Mouse (Mus musculus): ENCODE results near the gene Galntl6.
A peak's percentile ranks its signal among the peaks of the same experiment; 100 is the strongest.

The Galntl6 gene

DNA sequence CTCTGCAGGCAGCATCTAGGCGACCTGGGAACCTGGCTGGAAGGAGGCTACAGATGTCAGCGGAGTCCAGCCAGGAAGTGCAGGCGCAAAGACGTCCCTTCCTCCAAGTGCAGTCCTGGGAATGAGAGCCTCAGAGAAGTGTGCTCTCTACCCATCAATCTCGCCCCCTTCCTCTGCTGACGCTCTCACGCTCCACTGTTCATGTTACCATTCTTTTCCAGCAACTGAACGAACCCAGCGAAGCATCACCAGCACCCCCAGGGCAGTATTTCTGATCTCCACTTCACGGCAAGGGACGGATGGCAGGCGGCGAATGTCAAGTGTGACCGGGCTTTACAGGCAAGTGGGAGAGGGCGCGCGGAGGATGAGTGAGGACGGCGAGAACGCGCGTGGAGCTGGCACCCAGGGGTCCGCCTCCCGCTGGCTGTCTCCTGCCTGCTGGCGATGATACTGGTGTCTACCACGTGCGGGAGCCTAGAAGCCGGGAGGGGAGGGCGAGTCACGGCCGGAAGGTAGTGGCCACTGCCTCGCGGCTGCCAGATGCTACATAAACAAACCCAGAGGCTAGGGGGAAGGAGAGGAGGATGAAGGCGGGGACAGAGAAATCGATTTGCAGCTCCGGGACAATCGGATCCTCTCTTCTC, at the start of gene Galntl6:
Gene Galntl6 (minus strand): TSS at position 445 of the 644 bp plus-strand sequence.
- peak; percentile 50 for DNase-seq

DNA sequence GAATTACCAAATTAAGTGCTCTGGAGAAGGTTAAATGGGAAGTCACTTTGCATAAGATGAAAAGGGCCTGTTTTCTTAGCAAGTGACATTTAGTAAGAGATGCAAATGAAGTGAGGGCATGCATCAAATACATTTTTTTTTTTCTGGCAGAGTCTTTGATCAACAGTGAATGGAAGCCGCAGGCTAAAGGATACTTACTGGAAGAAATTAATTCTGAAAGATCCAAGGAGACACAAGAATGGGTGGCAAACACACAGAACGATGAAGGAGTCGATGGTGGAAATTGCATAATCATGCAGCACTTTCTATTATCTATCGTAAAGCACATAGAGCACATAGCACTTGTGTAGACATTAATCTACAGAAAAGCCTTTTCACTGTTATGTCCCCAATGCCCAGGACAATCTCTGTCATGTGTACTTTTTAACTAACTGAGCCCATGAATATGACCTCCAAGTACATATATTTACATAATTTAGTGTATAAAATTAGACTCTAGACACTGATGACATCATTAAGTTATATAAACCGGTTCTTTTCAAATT, 44.8 kb upstream of the Galntl6 start:
- no peak for DNase-seq

DNA sequence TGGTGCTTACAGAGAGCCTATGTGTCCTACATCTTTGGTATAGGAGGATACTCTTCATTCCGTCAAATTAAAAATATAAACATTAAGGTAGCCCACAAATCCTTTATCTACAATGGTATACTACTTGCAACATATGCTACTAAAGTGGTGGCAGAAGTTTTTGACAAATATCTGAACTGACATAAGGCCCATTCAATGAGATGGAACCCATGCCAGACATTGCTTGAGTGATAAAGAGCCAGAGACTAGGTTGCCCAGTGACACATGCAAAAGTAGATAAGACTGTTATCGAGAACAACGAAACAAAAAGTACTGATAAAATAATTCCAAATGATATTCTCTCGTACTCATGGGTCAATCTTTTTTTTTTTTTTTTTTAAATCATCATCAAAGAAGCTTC, 31.3 kb upstream of the Galntl6 start:
- DNase-seq: no peak

DNA sequence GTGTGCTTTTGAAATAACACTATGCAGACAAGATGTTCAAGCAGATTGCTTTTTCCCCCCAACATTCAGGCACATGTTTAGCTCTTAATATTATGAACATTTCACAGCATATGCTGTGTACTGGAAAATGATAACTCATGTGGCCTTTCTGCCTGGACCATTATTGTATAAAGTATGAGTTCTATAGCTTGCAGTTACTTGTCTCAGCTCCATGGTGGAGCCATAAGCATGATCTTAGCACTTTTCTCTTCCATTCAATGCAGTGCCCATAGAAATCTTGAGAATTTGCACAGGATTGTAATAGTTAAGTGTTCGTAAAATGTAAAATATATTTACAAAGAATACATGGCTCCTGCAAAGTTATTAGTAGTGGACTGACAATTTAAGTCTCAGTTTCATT, 18.6 kb upstream of the Galntl6 start:
- no peak for DNase-seq

DNA sequence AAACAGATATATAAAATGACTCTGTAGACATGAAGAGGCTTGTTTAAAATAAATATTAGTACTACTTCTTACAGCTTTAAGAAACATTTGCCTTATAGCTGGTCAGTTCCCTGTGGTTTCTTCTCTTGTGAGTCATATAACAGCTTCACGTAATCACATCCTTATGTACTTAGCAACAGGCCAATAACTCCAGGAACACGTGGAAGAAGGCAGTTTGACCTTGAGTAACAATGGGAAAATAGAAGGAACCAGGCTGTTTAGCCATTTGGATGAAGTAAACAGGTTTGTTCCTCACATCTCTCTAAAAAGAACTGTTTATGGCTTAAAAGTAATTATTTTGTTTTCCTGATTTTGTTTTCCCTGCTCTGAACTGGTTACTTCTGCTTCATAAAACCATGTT, 2.7 kb upstream of the Galntl6 start:
- DNase-seq: no peak

DNA sequence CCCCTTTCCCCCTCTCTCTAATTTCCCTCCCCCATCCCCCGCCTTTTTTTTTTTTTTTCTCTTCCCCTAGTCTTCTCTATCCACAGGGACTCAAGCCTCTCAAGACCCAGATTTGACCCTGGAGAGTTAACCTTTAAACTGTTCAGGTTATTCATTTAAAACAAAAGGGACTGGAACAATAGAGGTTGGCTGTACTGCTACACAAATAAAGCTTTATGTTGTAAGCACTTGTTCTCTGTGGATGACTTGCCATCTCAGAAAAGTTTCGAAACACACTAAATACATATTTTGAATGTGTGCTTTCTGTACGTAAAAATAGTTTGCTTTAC, 1.2 kb upstream of the Galntl6 start:
- no peak for DNase-seq

DNA sequence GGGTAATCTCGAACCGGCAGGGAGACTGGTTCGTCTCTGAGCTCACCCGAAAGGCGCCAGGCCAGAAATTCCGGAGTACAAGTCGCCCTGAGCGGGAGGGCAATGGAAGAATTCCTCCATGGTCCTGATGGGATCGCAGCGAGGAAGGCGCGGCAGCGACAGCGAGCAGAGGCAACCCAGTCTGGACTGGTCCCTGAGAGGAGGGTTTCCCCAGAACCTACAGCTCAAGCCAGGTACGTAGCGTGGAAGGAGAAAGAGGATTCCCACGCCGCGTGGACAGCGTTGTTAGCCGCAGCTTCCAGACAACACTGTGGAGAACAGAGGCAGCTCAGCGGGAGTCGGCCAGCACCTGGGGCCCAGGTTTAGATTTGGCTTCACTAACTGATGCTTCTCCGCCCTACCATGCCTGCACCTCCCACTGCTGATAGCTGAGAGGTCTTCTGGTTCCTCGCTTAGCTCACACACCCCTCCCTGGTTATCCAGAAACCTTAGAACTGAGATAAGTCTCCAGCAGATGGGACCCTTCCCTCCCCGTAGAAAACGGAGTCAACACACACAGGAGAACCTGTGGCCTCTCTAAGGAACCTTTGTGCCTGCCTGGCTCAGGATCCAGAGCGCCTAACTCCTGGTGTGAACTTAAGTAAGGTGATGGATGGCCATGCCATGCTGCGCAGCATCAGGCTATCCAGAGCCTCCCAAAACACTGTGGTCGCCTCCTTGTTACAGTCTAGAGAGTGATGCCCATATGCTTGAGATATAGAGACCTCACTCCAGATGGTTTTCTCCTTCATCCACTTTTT, 600 bp upstream of the Galntl6 start:
- peak; percentile 30 for DNase-seq

DNA sequence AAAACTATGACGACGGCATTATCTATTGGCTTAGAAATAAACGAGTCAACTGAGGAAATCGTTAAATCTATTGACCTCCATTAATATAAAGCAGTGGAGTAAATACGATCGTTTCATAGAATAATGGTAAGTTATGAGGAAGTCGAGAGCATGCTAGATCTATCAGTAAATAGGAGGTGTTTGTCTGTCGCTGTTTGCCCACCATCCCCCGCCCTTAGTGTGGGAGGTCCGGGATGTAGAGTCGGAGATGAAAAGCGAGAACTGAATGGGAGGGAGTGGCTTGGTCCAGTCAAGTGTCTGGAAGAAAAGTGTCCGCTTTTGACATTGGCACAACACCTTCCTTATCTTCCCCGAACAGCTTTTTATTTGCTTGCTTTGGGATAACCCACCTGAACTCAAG, 763 bp downstream of the Galntl6 start, which contains the start of gene BC030500:
Gene BC030500 (plus strand): TSS at position 79 of the 400 bp plus-strand sequence.
- DNase-seq: no peak

DNA sequence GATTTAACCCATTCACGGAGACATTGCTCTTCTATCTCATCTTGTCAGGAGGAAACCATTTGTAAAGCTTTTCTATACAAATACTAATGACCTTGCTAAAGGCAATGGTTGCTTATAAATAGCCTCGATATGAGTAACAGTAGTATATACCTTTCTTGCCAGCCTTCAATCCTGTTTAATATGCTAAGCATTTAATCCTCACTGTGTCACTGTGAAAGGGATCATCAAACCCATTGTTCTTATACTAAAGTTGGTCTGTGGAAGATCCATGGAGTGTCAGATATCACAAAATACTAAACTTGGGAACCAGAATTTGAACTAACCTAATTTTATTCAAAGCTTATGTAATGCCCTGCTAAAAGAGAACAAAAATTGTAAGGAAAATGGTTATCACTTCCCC, 8.0 kb downstream of the Galntl6 start:
- DNase-seq: no peak

DNA sequence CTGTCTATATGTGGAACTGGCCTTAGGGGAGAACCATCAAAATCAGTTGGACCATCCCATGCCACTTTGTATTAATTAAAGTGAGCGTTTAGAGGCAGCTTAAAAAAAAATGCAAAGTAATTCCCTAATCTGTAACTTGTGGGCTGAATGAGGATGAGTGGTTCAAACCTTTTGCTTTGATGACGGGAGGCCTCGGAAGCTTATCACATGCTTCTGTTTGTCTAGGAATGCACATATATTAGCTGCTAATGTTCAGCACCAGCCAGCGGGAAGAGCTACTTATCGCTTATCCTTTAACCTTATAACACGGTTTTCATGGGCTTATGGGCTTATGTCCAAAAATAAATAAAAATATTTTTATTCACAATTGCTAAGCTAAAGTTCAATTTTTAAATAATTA, 16.5 kb downstream of the Galntl6 start:
- DNase-seq: no peak

DNA sequence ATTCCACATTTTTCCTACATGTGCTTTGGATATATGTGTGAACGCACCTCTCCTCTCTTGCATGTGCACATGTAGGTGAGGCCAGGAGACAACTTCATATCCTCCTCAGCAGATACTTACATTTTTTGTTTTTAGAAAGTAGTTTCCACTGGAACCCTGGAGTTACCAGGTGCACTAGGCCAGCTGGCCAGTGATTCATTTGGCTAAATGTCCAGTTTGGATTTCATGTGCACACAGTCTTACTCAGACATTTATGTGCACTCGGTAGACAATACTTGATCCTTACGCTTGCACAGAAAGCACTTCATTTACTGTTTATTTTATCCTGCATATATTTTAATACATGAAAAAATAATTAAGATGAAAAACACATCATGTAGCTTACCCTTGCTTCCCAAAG, 21.8 kb downstream of the Galntl6 start:
- no peak for DNase-seq

DNA sequence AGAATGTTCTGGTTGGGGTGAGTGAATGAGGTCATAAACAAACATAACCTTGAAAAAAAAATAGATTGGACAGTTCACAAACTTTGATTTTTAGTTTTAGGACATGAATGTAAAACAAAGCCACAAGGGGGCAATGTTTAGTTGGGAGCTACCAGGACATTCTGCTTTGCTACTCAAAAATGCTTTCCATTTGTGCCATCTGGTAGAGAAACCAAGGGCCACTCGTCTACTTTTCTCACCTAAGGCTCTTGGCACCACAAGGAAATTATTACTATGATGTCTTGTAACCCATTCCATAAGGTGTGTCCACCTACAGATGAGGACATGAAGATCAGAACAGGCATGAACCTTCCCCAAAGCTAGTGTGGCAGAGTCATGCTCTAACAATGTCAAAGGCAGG, 26.0 kb downstream of the Galntl6 start:
- DNase-seq: no peak

DNA sequence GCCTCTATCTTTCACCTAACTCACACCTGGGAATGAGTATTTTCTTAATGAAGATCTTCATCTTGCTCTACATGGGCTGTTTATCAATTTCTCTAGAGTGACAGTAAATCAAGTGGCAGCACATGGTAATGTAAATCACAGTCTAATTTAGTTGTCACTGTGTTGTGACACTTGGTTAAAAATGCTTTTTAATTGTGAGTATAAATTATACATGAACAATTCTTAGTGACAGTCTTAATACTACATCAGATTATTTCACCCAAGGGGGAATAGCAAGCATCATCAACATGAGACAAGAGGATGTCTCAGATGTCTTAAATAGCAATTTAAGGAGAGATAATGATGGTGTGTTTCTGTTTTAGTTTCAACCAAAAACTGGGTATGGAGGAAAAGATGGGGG, 88.1 kb downstream of the Galntl6 start:
- DNase-seq: no peak

DNA sequence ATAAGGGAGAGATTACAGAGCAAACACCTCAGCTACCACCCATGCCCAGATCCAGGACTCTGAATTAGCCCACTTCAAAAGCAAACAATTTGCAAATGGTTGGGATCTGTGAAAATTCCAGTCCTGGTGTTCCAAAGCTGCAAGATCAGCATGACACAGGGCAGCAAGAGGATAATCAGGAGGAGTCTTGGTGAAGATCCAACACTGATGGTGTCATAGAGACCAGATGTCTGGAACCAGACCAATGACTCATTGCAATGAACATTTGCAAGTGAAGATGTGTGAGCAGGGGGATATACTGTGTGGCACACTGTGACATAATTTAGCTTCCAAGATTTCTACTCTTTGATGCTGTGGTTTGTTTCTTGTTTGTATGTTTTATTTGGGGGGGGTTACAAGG, 107.2 kb downstream of the Galntl6 start:
- no peak for DNase-seq

DNA sequence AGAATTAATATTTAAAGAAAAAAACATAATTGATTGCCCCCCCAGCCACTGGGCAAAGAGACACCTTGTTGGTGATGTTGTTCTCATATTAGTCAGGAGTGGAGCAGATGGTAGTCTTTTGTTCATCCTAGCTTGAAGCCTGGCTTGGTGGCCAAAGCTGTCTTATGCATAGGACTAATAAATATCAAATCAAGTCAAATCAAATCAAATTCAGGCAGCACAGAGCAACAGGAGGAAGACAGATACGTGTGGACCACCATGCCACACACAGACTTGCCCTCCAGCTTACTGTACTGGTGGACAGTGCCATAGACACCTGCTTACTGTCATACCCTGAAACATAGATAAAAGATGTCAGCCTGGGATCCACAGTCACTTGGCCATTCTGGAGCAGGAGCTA, 110.6 kb downstream of the Galntl6 start:
- DNase-seq: no peak

DNA sequence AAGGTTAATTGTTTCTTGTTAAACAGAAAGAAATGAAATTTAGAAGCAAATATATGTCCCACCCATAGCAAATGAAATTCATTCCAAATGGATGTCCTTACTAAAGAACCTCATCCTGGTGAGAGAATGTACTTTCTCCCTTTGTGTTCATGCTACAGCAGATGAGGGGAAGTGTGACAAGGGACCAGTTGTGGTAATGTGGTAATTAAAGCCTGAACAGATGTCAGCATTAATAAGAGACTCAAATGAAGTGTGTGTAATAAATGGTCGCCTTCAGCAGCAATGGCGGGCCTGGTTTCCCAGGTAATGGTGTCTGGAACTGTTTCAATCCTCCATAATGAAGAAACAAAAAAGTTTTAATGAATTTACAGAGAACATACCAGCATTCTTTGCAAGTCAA, 158.7 kb downstream of the Galntl6 start:
- DNase-seq: no peak

DNA sequence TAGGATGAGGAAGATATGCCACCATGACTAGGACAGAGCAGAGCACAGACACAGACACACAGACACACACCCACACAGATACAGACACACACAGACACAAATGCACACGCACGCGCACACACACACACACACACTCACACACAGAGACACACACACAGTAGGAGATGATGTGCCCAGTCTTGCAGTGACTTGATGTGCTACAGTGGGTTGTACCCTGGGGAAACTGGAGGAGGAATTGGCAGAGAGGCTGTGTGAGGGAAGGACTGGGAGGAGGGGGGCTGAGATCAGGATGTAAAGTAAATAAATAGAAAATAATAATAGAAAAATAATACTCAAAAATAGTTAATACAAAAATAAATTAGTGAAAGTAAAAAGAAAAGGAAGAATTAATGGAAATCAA, 174.5 kb downstream of the Galntl6 start:
- DNase-seq: no peak

DNA sequence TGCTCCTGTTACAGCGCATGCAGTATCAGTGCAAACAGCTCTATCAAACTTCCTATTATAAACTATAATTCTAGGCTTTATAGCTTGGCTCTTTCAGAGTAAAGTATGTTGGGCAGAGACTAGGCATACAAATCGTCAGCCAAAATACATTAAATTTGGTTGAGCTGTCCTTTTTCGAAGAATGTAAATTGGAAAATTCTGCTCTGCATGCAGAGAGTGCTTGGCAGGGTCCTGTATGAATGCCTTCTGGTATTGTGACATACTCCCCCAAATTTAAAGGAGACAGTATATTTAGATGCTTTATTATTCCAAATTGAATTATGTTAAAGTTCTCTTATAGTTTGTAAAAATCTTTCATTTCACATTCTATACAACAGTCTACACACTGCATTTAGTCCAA, 220.7 kb downstream of the Galntl6 start:
- DNase-seq: no peak

DNA sequence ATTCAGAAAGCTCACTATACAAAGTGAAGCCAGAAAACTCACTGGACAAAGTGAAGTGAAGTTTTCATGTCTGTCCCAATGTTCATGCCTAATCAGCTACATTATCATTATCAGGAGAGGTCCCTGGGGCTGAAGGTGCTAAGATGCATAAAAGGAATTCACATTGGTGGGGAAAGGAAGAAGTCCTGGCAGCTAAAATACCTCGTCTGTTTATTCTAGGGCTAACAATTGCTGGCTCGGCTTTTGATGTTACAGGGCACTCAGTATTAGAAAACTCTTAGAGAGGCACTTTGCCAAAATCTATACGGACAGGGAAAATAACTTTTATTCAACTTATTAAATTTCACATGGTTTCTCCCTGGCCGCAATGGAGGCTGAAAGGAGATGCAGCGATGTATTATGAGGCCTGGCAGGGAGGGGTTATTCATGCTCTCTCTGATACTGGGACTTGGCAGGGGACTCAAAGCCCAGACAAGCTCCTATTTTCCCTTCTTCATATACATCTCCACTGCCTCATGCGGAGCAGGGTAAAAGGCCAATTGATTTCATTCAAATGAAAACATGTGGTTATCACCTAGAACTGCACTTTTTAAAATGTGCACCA, 234.5 kb downstream of the Galntl6 start:
- no peak for DNase-seq

DNA sequence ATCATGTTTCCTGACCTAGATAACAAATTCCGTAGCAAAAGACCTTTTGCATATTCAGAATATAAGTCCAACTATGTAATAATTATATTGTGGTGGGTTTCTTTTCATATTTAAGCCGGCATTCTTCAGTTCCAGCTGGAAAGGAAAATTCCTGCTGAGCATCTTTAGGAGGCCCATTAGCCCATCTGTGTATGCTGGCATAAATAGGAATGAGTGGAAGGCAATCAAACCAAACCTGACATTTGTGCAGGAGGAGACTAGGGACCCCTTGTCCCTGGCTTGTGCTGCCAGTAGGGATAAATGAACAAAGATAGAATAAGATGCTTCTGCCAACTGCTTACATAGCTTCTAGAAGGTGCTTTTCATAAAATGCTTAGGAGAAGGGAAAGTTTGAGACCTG, 243.4 kb downstream of the Galntl6 start:
- no peak for DNase-seq

DNA sequence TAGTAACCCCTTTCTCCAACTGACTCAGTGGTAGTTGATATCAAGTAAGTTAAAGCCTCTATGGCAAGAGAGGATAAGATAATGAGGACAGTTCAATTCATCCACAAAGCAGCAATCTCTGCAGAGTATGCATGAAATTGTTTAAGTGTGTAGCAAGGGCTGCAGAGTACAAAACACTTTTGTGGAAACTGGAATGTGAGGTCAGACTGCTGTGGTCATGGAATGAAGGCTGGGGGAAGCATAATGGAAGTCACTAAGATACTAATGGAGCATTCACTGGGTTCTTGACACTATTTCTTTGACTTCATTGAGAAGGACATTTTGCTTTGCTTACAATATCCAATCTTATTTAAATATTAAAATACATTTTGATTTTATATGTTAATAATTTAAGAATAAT, 252.4 kb downstream of the Galntl6 start:
- no peak for DNase-seq

DNA sequence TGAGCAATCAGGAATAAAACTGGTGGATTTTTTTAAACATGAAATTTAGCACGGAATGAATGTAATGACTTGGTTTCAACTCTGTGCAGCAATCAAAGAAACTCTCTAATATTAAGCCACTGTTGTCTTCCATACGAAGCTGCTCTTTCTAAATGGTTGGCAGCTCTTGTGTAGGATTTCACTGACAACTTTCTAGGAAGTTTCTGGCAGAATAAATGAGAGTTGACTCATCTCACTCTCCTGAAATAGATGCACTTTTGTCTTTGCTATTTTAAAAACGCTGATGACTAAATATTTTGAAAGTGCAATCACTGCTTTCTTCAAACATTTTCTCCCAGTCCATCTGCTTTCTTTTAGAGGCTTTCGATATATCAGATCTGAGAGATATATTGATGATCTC, 256.8 kb downstream of the Galntl6 start:
- DNase-seq: no peak

DNA sequence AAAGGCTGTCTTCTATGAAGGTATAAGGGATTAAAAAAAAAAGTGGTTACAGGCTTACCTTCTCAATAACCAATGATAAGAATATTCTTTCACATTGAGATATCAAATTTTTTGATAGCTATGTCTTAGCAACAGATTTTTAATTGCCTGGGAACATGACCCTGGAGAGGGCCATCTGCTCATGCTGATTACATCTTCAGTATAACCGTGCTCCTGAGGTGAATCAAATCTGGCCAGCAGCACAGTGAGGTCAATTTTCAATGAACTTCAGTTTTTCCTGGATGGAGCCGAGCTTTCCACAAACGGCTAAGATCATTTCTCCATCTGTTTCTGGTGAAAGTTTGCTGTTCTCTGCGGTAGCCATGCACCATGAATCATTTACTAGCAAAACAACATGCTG, 306.0 kb downstream of the Galntl6 start:
- no peak for DNase-seq

DNA sequence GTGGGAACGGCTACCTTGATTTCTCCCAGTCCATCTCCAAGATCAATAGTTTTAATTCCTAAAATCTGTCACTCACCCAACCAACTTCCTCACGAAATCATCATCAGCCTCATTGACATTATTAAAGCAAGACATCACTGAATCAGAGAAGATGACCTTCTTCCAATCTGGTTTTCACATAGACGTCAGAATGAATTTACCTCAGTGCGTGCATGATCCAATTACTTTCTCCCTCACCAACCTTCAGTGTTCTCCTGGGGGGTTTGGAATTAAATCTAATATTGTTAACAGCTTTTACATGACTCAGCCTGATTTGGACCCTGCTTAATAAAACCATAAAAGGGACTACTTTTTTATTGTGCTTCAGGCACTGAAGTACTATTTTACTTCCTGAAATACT, 307.7 kb downstream of the Galntl6 start:
- no peak for DNase-seq

Data from right cerebral cortex, postnatal 14 days (tissue).